Mouse (Mus musculus) midbrain, postnatal 0 days (tissue): ENCODE results near the gene Dscaml1. TPM values are rescaled to one million over a fixed set of nuclear protein-coding genes. Genes with fewer than 3 reads are reported as not detected.

Experiments
- ATAC-seq: fragments of 200-750 bp; cut with Nextera tagmentation; 2 replicates; pipeline ENCODE4 v1.8.0; 2017; ENCODE audit warnings: moderate number of reproducible peaks, mild to moderate bottlenecking, moderate TSS enrichment, moderate library complexity; ENCODE audit not compliant: low FRiP score
- DNase-seq: peaks from one replicate; pipeline ENCODE4 v3.0.0-alpha.2; 2015; ENCODE audit warnings: low spot score
- H3K27ac ChIP-seq: fragments of 300-500 bp; sonication (generic); 2 replicates; pipeline ENCODE4 v1.5.1; 2014; ENCODE audit warnings: low read depth, mild to moderate bottlenecking, low read length, mixed read lengths
- H3K27me3 ChIP-seq: fragments of 300-500 bp; sonication (generic); 2 replicates; pipeline ENCODE4 v1.6.1; 2014; ENCODE audit warnings: low read length, control low read depth, mixed read lengths; ENCODE audit not compliant: insufficient read depth
- H3K36me3 ChIP-seq: fragments of 300-500 bp; sonication (generic); 2 replicates; pipeline ENCODE4 v1.6.1; 2014; ENCODE audit warnings: low read length, control low read depth, mixed read lengths; ENCODE audit not compliant: insufficient read depth
- H3K4me1 ChIP-seq: fragments of 300-500 bp; sonication (generic); 2 replicates; pipeline ENCODE4 v1.6.1; 2014; ENCODE audit warnings: mild to moderate bottlenecking, control low read depth, antibody characterized with exemption, low read length, mixed read lengths; ENCODE audit not compliant: insufficient read depth
- H3K4me2 ChIP-seq: fragments of 300-500 bp; sonication (generic); 2 replicates; pipeline ENCODE4 v1.6.1; 2014; ENCODE audit warnings: low read depth, mild to moderate bottlenecking, low read length, mixed read lengths; ENCODE audit not compliant: poor library complexity, severe bottlenecking
- H3K4me3 ChIP-seq: fragments of 300-500 bp; sonication (generic); 2 replicates; pipeline ENCODE4 v1.5.1; 2014; ENCODE audit warnings: low read depth, mild to moderate bottlenecking, low read length, moderate library complexity
- H3K9ac ChIP-seq: fragments of 300-500 bp; sonication (generic); replicated peaks from 2 replicates; pipeline ENCODE4 v1.6.1; 2014; ENCODE audit warnings: mild to moderate bottlenecking, low read length, moderate library complexity, mixed read lengths; ENCODE audit not compliant: poor library complexity, severe bottlenecking
- H3K9me3 ChIP-seq: fragments of 300-500 bp; sonication (generic); 2 replicates; pipeline ENCODE4 v1.6.1; 2016; ENCODE audit warnings: low read length, control low read depth
- CTCF ChIP-seq: IDR thresholded peaks from 2 replicates; pipeline ENCODE4 v1.5.1; 2016; ENCODE audit warnings: antibody characterized with exemption, mild to moderate bottlenecking
- WGBS: fragments of 180-500 bp; shearing (Covaris S2); extraction: QIAGEN DNeasy Blood & Tissue Kit; methylation state at CpG from one replicate; pipeline ENCODE4 v1.1.7; 2014; 5-methylcytosine and 5-hydroxymethylcytosine counted together
- polyA plus RNA-seq: library from polyadenylated mRNA; unstranded; fragments of >200 nt; fragmentation: Nextera tagmentation; extraction: Ambion mirVana; gene quantifications from 2 replicates; pipeline ENCODE4 v1.2.1, GENCODE M21; 2015
- total RNA-seq: library from RNA; depleted of rRNA; stranded (reverse); fragments of >200 nt; gene quantifications from 2 replicates; pipeline ENCODE4 v1.2.3, GENCODE M21; 2014

The Dscaml1 gene
- total and polyA plus RNA-seq, 2 experiments from 2014 or later, result 14.6 to 42.1 TPM

- Histone ChIP-seq H3K4me3 (no peak overlapping the region), H3K27ac (peak overlapping the region; percentile 77), H3K36me3 (0 out of 2 replicates have a peak, but pooled peaks cover 3% of the 10 kb centered on the region), H3K4me2 (no peak overlapping the region), H3K9ac (peak overlapping the region; percentile 36; the same call in 1 of the 2 replicates), H3K4me1 (peaks cover 19% of the 10 kb centered on the region), H3K27me3 (no peaks in the 10 kb centered on the region), H3K9me3 (no peaks in the 10 kb centered on the region)
- peak; percentile 80 for DNase-seq
- TF ChIP-seq CTCF, result no peak
- 12% methylated on average over 11 of the region's 12 CpGs for WGBS
- ATAC-seq, result peak; percentile 39
Measured at GRCm38 (mm10) chr9:45677236-45677781, 250.9 kb downstream of the Dscaml1 start.

DNA sequence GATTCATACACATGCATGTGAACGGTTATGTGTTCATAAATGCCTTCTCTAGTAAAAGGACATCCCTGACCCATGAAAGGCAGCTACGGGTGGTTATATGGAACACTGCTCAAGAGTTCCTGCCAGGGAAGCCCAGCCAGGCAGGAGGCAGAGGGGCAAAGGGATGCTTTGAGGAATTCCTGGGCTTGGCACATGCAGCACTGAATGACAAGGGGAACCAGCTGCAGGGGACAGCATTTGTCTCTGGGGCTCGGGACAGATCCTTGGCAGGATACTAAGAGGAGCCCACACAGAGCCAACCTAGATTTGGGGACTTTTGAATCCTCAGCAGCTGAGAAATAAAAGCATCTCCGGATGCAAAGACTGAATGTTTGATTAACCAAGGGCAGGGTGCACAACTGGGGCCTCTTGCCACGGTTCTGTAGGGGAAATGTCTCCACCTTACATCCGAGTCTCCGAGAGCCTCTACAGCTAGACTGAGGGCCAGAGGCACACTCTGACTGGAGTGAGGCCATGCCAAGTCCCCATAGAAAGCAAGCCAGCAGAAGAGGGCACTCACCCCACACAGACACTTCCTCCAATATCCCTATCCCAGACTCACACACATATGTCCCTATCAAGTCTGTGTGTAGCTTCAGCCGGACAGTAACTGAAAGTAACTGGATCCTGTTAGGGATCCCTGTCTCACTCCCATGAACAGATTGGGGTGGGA, 251.7 kb downstream of the Dscaml1 start:
- Histone ChIP-seq H3K27ac (peak overlapping the region; percentile 77), H3K9ac (no peak overlapping the region), H3K4me1 (peaks cover 19% of the 10 kb centered on the region), H3K4me3 (no peak overlapping the region), H3K9me3 (no peaks in the 10 kb centered on the region), H3K36me3 (0 out of 2 replicates have a peak, but pooled peaks cover 3% of the 10 kb centered on the region), H3K4me2 (no peak overlapping the region), H3K27me3 (no peaks in the 10 kb centered on the region)
- DNase-seq (peak; percentile 80), ATAC-seq (peak; percentile 14; the same call in 1 of the 2 replicates)
- 38% methylated on average over 8 of the region's 8 CpGs for WGBS
- TF ChIP-seq CTCF, result no peak; the same call in 1 of the 2 replicates

DNA sequence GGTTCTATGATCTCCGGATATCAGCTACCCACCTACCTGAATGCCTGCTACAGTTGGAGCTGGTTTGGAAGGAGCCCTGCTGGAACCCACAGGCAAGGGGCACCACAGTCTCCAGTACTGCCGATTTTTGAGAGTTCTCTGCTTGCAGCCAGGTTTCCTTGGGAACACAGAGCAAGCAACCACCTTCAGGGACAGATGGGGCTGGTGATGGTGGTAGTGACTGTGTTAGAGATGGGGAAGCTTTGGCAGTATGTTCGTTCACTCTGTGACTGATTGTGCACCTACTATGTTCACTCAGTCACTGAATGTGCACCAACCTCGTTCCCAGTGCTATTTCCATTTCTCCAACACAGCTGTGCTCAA, 252.2 kb downstream of the Dscaml1 start:
- ATAC-seq (no peak), DNase-seq (peak; percentile 47)
- TF ChIP-seq CTCF, result no peak
- peaks cover 19% of the 10 kb centered on the region for H3K4me1 ChIP-seq
- H3K36me3 ChIP-seq, result 0 out of 2 replicates have a peak, but pooled peaks cover 3% of the 10 kb centered on the region
- no peaks in the 10 kb centered on the region for H3K9me3 ChIP-seq
- no peak overlapping the region for H3K4me3 ChIP-seq
- peak overlapping the region; percentile 77 for H3K27ac ChIP-seq
- no peaks in the 10 kb centered on the region for H3K27me3 ChIP-seq
- no peak overlapping the region for H3K9ac ChIP-seq
- 46% methylated on average over 4 of the region's 4 CpGs for WGBS
- no peak overlapping the region for H3K4me2 ChIP-seq

GRCm38 (mm10) chr9:45682461-45682998, 256.1 kb downstream of the Dscaml1 start:
- peaks cover 10% of the 10 kb centered on the region; the same call in 1 of the 2 replicates for H3K36me3 ChIP-seq
- peak; percentile 51; the same call in 1 of the 2 replicates for TF ChIP-seq CTCF
- H3K4me1 ChIP-seq, result peaks cover 5% of the 10 kb centered on the region
- no peak overlapping the region for H3K4me3 ChIP-seq
- H3K27me3 ChIP-seq, result no peaks in the 10 kb centered on the region
- H3K27ac ChIP-seq, result no peak overlapping the region
- H3K9ac ChIP-seq, result no peak overlapping the region
- no peaks in the 10 kb centered on the region for H3K9me3 ChIP-seq
- ATAC-seq, result no peak
- no peak for DNase-seq
- 53% methylated on average over 11 of the region's 11 CpGs for WGBS
- H3K4me2 ChIP-seq, result no peak overlapping the region

GRCm38 (mm10) chr9:45693424-45694237, 267.2 kb downstream of the Dscaml1 start:
- no peak; the same call in 1 of the 2 replicates for ATAC-seq
- TF ChIP-seq CTCF, result peak; percentile 54
- Histone ChIP-seq H3K4me2 (no peak overlapping the region), H3K9ac (no peak overlapping the region), H3K4me1 (0 out of 2 replicates have a peak, but pooled peaks cover 4% of the 10 kb centered on the region), H3K27me3 (no peaks in the 10 kb centered on the region), H3K27ac (peak overlapping the region; percentile 0; the same call in 1 of the 2 replicates), H3K9me3 (no peaks in the 10 kb centered on the region), H3K4me3 (no peak overlapping the region), H3K36me3 (no peaks in the 10 kb centered on the region; the same call in 1 of the 2 replicates)
- peak; percentile 76 for DNase-seq
- 17% methylated on average over 10 of the region's 10 CpGs for WGBS
